Mouse (Mus musculus) hematopoietic stem cell, adult 5-6 weeks (primary cell): ENCODE results near the gene Prmt2. TPM values are rescaled to one million over a fixed set of nuclear protein-coding genes. Genes with fewer than 3 reads are reported as not detected.

Experiments
- total RNA-seq: library from RNA; stranded (forward); fragments of 172-1452, 232-1000 nt; gene quantifications from 2 replicates; pipeline ENCODE4 v1.2.3, GENCODE M21; 2017

Gene Prmt2
- total RNA-seq, 1 experiment from 2014 or later, result 4.2 TPM

Other genes starting within 250 kb of the Prmt2 start
- gene Zfp280b, start 205.2 kb downstream of the Prmt2 start, total RNA-seq, result 5.6 and 8.6 TPM in 2 replicates
- not detected in 2 replicates for gene Slc5a4b, start 126.9 kb downstream of the Prmt2 start, total RNA-seq
- not detected in 2 replicates for gene Slc5a4a, start 90.4 kb downstream of the Prmt2 start, total RNA-seq
- not detected in 2 replicates for gene S100b, start 16.0 kb upstream of the Prmt2 start, total RNA-seq
- 6.0 and 8.5 TPM in 2 replicates for gene Dip2a, start 107.4 kb upstream of the Prmt2 start, total RNA-seq
- not detected in 2 replicates for gene AC141477.1, start 202.6 kb upstream of the Prmt2 start, total RNA-seq
- 72.1 and 90.7 TPM in 2 replicates for gene Pcnt, start 204.9 kb upstream of the Prmt2 start, total RNA-seq
- not detected in 2 replicates for gene 2610028H24Rik, start 211.2 kb upstream of the Prmt2 start, total RNA-seq
- gene Mcm3ap, start 231.1 kb upstream of the Prmt2 start, total RNA-seq, result 65.7 and 67.2 TPM in 2 replicates
- gene Ybey, start 231.2 kb upstream of the Prmt2 start, total RNA-seq, result 6.1 and 7.1 TPM in 2 replicates